Mouse (Mus musculus): ENCODE measurements around the gene Fbl. TPM values are rescaled to one million over a fixed set of nuclear protein-coding genes. Genes with fewer than 3 reads are reported as not detected.

The Fbl gene
- polyA plus RNA-seq, 1 experiment from 2014 or later = 39.5 TPM

- WGBS = 96% methylated on average over 12 of the region's 12 CpGs
- DNase-seq (ENCODE audit: low spot score) (no peak), ATAC-seq (replicated peaks; ENCODE audit: low FRiP score) (no peak)
- Histone ChIP-seq H3K4me1 (replicated peaks; ENCODE audit: control insufficient read depth, insufficient read depth, low read length) (peaks cover 5% of the 10 kb centered on the region; the same call in 1 of the 2 replicates), H3K36me3 (ENCODE audit: control insufficient read depth, insufficient read depth, low read length) (peaks cover 35% of the 10 kb centered on the region), H3K9me3 (ENCODE audit: control insufficient read depth, low read length) (no peaks in the 10 kb centered on the region), H3K9ac (ENCODE audit: low read length) (no peak overlapping the region), H3K4me2 (ENCODE audit: low read depth, low read length, severe bottlenecking) (no peak overlapping the region), H3K4me3 (ENCODE audit: low read depth, low read length) (no peak overlapping the region), H3K27me3 (ENCODE audit: control insufficient read depth, insufficient read depth, low read length) (no peaks in the 10 kb centered on the region), H3K27ac (ENCODE audit: low read depth, low read length) (no peak overlapping the region)
Measured at GRCm38 (mm10) chr7:28181376-28181775, 11.9 kb downstream of the Fbl start.

DNA sequence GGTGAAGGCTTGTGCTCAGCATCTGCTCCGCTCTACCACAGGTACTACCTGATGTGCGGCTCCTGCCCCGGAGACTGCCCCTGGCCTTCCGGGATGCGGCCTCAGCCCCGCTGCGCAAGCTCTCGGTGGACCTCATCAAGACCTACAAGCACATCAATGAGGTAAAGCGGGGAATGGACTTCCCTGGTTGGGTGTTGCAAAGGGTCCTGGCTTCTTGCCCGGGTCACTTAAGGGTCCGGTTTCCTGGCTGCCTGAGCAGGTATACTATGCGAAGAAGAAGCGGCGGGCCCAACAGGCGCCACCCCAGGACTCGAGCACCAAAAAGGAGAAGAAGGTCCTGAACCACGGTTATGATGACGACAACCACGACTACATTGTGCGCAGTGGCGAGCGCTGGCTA, 12.8 kb downstream of the Fbl start:
- ATAC-seq (replicated peaks; ENCODE audit: low FRiP score) (no peak), DNase-seq (ENCODE audit: low spot score) (no peak)
- Histone ChIP-seq H3K4me1 (replicated peaks; ENCODE audit: control insufficient read depth, insufficient read depth, low read length) (peaks cover 5% of the 10 kb centered on the region; the same call in 1 of the 2 replicates), H3K27me3 (ENCODE audit: control insufficient read depth, insufficient read depth, low read length) (no peaks in the 10 kb centered on the region), H3K9ac (ENCODE audit: low read length) (no peak overlapping the region), H3K9me3 (ENCODE audit: control insufficient read depth, low read length) (no peaks in the 10 kb centered on the region), H3K4me3 (ENCODE audit: low read depth, low read length) (no peak overlapping the region), H3K27ac (ENCODE audit: low read depth, low read length) (no peak overlapping the region), H3K4me2 (ENCODE audit: low read depth, low read length, severe bottlenecking) (no peak overlapping the region), H3K36me3 (ENCODE audit: control insufficient read depth, insufficient read depth, low read length) (peaks cover 43% of the 10 kb centered on the region)
- WGBS = 96% methylated on average over 22 of the region's 22 CpGs

- 92% methylated on average over 14 of the region's 14 CpGs for WGBS
Measured at GRCm38 (mm10) chr7:28185884-28186283, 16.4 kb downstream of the Fbl start.

DNA sequence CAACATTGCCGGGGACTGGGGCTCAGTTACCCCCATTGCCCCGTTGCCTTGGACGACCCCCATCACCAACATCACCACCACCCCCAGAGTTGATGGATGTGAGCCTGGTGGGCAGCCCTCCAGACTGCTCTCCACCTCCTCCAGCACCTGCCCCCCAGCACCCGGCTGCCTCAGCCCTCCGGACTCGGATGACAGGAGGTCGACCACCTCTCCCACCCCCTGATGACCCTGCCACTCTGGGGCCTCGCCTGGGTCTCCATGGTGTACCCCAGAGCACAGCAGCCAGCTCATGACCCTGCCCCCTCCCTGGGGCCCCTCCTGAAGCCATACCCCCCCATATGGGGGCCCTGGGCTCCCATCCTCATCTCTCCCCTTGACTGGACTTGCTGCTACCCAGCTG, 17.1 kb downstream of the Fbl start:
- H3K9ac ChIP-seq (ENCODE audit: low read length) = no peak overlapping the region; the same call in 1 of the 2 replicates
- DNase-seq (ENCODE audit: low spot score) (no peak), ATAC-seq (replicated peaks; ENCODE audit: low FRiP score) (no peak)
- H3K4me1 ChIP-seq (replicated peaks; ENCODE audit: control insufficient read depth, insufficient read depth, low read length) = no peaks in the 10 kb centered on the region
- no peak overlapping the region for H3K4me2 ChIP-seq (ENCODE audit: low read depth, low read length, severe bottlenecking)
- no peaks in the 10 kb centered on the region for H3K9me3 ChIP-seq (ENCODE audit: control insufficient read depth, low read length)
- peaks cover 63% of the 10 kb centered on the region for H3K36me3 ChIP-seq (ENCODE audit: control insufficient read depth, insufficient read depth, low read length)
- H3K27me3 ChIP-seq (ENCODE audit: control insufficient read depth, insufficient read depth, low read length) = no peaks in the 10 kb centered on the region
- 97% methylated on average over 8 of the region's 8 CpGs for WGBS
- no peak overlapping the region for H3K4me3 ChIP-seq (ENCODE audit: low read depth, low read length)
- no peak overlapping the region for H3K27ac ChIP-seq (ENCODE audit: low read depth, low read length)

More at GRCm38 (mm10) chr7:28185884-28186283, 16.4 kb downstream of the Fbl start:
- no peaks in the 10 kb centered on the region for H3K9me3 ChIP-seq (ENCODE audit: control insufficient read depth, low read length)
- H3K9ac ChIP-seq (ENCODE audit: low read length) = no peak overlapping the region
- peaks cover 1% of the 10 kb centered on the region; the same call in 1 of the 2 replicates for H3K4me1 ChIP-seq (replicated peaks; ENCODE audit: control insufficient read depth, insufficient read depth, low read length)
- no peak overlapping the region for H3K4me3 ChIP-seq (ENCODE audit: low read depth, low read length)
- no peak overlapping the region for H3K4me2 ChIP-seq (ENCODE audit: low read depth, low read length, severe bottlenecking)
- DNase-seq (ENCODE audit: low spot score) = no peak
- H3K27ac ChIP-seq (ENCODE audit: low read depth, low read length) = no peak overlapping the region
- H3K27me3 ChIP-seq (ENCODE audit: control insufficient read depth, insufficient read depth, low read length) = no peaks in the 10 kb centered on the region
- peaks cover 57% of the 10 kb centered on the region for H3K36me3 ChIP-seq (ENCODE audit: control insufficient read depth, insufficient read depth, low read length)
- no peak for ATAC-seq (replicated peaks; ENCODE audit: low FRiP score)

- Histone ChIP-seq H3K36me3 (ENCODE audit: control insufficient read depth, insufficient read depth, low read length) (peaks cover 27% of the 10 kb centered on the region), H3K4me3 (ENCODE audit: low read depth, low read length) (no peak overlapping the region), H3K27ac (ENCODE audit: low read depth, low read length) (no peak overlapping the region), H3K27me3 (ENCODE audit: control insufficient read depth, insufficient read depth, low read length) (no peaks in the 10 kb centered on the region), H3K4me1 (replicated peaks; ENCODE audit: control insufficient read depth, insufficient read depth, low read length) (no peaks in the 10 kb centered on the region), H3K9me3 (ENCODE audit: control insufficient read depth, low read length) (no peaks in the 10 kb centered on the region), H3K4me2 (ENCODE audit: low read depth, low read length, severe bottlenecking) (no peak overlapping the region), H3K9ac (ENCODE audit: low read length) (no peak overlapping the region)
- no peak for DNase-seq (ENCODE audit: low spot score)
- ATAC-seq (replicated peaks; ENCODE audit: low FRiP score) = no peak
- 95% methylated on average over 3 of the region's 3 CpGs for WGBS
Measured at GRCm38 (mm10) chr7:28191489-28191888, 22.0 kb downstream of the Fbl start.

DNA sequence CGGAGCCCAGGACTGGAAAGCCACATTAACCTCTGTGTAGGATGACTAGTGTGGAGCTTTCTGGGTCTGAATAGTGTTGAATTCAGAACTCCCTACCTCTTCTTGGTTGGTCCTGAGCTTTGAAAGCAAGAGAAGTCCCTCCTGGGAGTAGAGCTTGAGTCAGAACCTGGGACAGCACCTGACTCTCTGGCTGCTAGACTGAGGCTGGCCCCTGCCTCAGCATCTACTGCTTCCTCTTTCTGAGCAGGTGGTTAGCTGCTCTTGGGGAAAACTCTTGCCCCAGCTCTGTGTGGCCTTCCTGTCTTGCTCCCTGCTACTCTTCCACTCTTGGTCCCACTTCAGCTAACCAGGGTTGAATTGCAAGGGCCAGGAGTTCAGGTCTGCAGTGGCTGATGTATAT, 22.4 kb downstream of the Fbl start:
- no peaks in the 10 kb centered on the region for H3K9me3 ChIP-seq (ENCODE audit: control insufficient read depth, low read length)
- 100% methylated on average over 1 of the region's 1 CpGs for WGBS
- no peaks in the 10 kb centered on the region for H3K27me3 ChIP-seq (ENCODE audit: control insufficient read depth, insufficient read depth, low read length)
- H3K36me3 ChIP-seq (ENCODE audit: control insufficient read depth, insufficient read depth, low read length) = peaks cover 23% of the 10 kb centered on the region
- H3K9ac ChIP-seq (ENCODE audit: low read length) = no peak overlapping the region
- no peak overlapping the region for H3K27ac ChIP-seq (ENCODE audit: low read depth, low read length)
- no peak overlapping the region for H3K4me2 ChIP-seq (ENCODE audit: low read depth, low read length, severe bottlenecking)
- H3K4me1 ChIP-seq (replicated peaks; ENCODE audit: control insufficient read depth, insufficient read depth, low read length) = no peaks in the 10 kb centered on the region
- DNase-seq (ENCODE audit: low spot score) = no peak
- H3K4me3 ChIP-seq (ENCODE audit: low read depth, low read length) = no peak overlapping the region
- no peak for ATAC-seq (replicated peaks; ENCODE audit: low FRiP score)

DNA sequence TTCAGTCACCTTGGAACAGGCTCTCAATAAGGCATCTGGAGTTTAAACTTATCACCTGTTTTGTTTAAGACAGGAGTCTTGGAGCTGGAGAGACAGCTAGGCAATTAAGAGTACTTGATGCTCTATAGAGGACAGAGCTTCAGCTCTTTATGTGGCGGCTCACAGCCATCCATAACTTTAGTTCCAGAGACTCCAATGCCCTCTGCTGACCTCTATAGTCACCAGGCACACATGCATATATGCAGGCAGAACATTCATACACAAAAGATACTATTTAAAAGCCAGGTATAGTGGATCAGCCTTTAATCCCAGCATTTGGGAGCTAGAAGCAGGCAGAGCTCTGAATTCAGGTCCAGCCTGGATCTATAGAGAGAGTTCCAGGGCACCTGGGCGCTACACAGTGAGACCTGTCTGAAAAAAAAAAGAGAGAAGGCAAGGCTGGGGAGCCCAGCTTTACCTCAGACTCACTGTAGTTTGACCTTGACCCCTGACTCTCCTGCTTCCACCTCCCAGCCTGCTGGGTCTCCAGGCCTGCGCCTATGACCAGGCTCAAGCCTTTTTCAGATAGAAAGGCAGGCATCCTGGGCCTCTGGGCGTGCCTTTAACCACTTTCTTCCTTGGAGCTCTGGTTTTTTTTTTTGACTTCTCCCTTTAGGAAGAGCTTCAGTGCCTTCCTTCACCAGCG, 26.0 kb downstream of the Fbl start:
- Histone ChIP-seq H3K4me1 (replicated peaks; ENCODE audit: control insufficient read depth, insufficient read depth, low read length) (no peaks in the 10 kb centered on the region), H3K9ac (ENCODE audit: low read length) (no peak overlapping the region), H3K9me3 (ENCODE audit: control insufficient read depth, low read length) (no peaks in the 10 kb centered on the region), H3K4me2 (ENCODE audit: low read depth, low read length, severe bottlenecking) (no peak overlapping the region), H3K27me3 (ENCODE audit: control insufficient read depth, insufficient read depth, low read length) (no peaks in the 10 kb centered on the region), H3K27ac (ENCODE audit: low read depth, low read length) (no peak overlapping the region), H3K36me3 (ENCODE audit: control insufficient read depth, insufficient read depth, low read length) (peaks cover 5% of the 10 kb centered on the region), H3K4me3 (ENCODE audit: low read depth, low read length) (no peak overlapping the region)
- WGBS = 90% methylated on average over 5 of the region's 5 CpGs
- no peak for ATAC-seq (replicated peaks; ENCODE audit: low FRiP score)
- no peak for DNase-seq (ENCODE audit: low spot score)

DNA sequence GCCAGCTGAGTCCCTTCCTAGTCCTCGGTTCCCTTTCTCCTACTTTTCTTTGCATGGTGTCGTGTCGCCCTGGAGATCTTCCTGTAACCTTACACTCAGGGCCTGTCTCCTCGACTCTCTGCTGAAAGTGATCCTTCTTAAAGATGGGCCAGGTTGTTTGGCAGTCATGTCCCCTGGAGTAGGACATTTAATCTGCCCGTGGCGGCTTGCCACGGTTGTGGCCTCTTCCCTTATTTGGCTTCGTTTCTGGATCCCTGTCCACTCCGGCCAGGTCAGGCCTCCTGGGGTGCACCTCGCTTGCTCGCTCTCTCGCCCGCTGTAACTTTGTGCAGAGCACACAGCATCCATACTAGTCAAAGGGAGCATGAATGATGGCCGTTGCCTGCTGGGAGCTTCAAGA, 27.0 kb downstream of the Fbl start:
- no peak overlapping the region for H3K4me2 ChIP-seq (ENCODE audit: low read depth, low read length, severe bottlenecking)
- H3K27ac ChIP-seq (ENCODE audit: low read depth, low read length) = no peak overlapping the region
- H3K4me1 ChIP-seq (replicated peaks; ENCODE audit: control insufficient read depth, insufficient read depth, low read length) = no peaks in the 10 kb centered on the region
- peaks cover under 1% of the 10 kb centered on the region for H3K36me3 ChIP-seq (ENCODE audit: control insufficient read depth, insufficient read depth, low read length)
- no peaks in the 10 kb centered on the region for H3K27me3 ChIP-seq (ENCODE audit: control insufficient read depth, insufficient read depth, low read length)
- WGBS = 87% methylated on average over 14 of the region's 14 CpGs
- no peak overlapping the region for H3K9ac ChIP-seq (ENCODE audit: low read length)
- no peaks in the 10 kb centered on the region for H3K9me3 ChIP-seq (ENCODE audit: control insufficient read depth, low read length)
- ATAC-seq (replicated peaks; ENCODE audit: low FRiP score) = no peak
- no peak overlapping the region for H3K4me3 ChIP-seq (ENCODE audit: low read depth, low read length)
- no peak for DNase-seq (ENCODE audit: low spot score)

GRCm38 (mm10) chr7:28199054-28199453, 29.5 kb downstream of the Fbl start:
- ATAC-seq (replicated peaks; ENCODE audit: low FRiP score) (no peak), DNase-seq (ENCODE audit: low spot score) (no peak)
- no peak overlapping the region for H3K4me2 ChIP-seq (ENCODE audit: low read depth, low read length, severe bottlenecking)
- WGBS = 82% methylated on average over 4 of the region's 4 CpGs
- no peaks in the 10 kb centered on the region for H3K4me1 ChIP-seq (replicated peaks; ENCODE audit: control insufficient read depth, insufficient read depth, low read length)
- no peak overlapping the region for H3K27ac ChIP-seq (ENCODE audit: low read depth, low read length)
- no peaks in the 10 kb centered on the region for H3K27me3 ChIP-seq (ENCODE audit: control insufficient read depth, insufficient read depth, low read length)
- H3K4me3 ChIP-seq (ENCODE audit: low read depth, low read length) = no peak overlapping the region
- H3K9me3 ChIP-seq (ENCODE audit: control insufficient read depth, low read length) = no peaks in the 10 kb centered on the region
- H3K9ac ChIP-seq (ENCODE audit: low read length) = no peak overlapping the region
- H3K36me3 ChIP-seq (ENCODE audit: control insufficient read depth, insufficient read depth, low read length) = no peaks in the 10 kb centered on the region; the same call in 1 of the 2 replicates

Measured in forebrain, embryonic 11.5 days (tissue).